Mouse (Mus musculus) heart, postnatal 0 days (tissue): ENCODE data around the gene Homez. TPM values are rescaled to one million over a fixed set of nuclear protein-coding genes. Genes with fewer than 3 reads are reported as not detected.

Experiments
- ATAC-seq: fragments of 200-750 bp; cut with Nextera tagmentation; 2 replicates; pipeline ENCODE4 v1.8.0; 2017; ENCODE audit warnings: low read depth, moderate number of reproducible peaks, moderate library complexity; ENCODE audit not compliant: insufficient read depth
- DNase-seq: peaks from one replicate; pipeline ENCODE4 v3.0.0-alpha.2; 2016; ENCODE audit warnings: low spot score
- H3K27ac ChIP-seq: fragments of 300-500 bp; sonication (generic); 2 replicates; pipeline ENCODE4 v1.5.1; 2014; ENCODE audit warnings: low read depth, mild to moderate bottlenecking
- H3K27me3 ChIP-seq: fragments of 300-500 bp; sonication (generic); 2 replicates; pipeline ENCODE4 v1.6.1; 2014; ENCODE audit warnings: low read length, mixed read lengths; ENCODE audit not compliant: control insufficient read depth, insufficient read depth
- H3K36me3 ChIP-seq: fragments of 300-500 bp; sonication (generic); replicated peaks from 2 replicates; pipeline ENCODE4 v1.6.1; 2014; ENCODE audit warnings: low read length, mixed read lengths; ENCODE audit not compliant: control insufficient read depth, insufficient read depth
- H3K4me1 ChIP-seq: fragments of 300-500 bp; sonication (generic); 2 replicates; pipeline ENCODE4 v1.6.1; 2014; ENCODE audit warnings: antibody characterized with exemption; ENCODE audit not compliant: control insufficient read depth, insufficient read depth
- H3K4me2 ChIP-seq: fragments of 300-500 bp; sonication (generic); 2 replicates; pipeline ENCODE4 v1.6.1; 2014; ENCODE audit warnings: low read depth, mild to moderate bottlenecking, low read length, moderate library complexity
- H3K4me3 ChIP-seq: fragments of 300-500 bp; sonication (generic); 2 replicates; pipeline ENCODE4 v1.5.1; 2014; ENCODE audit warnings: low read depth, low read length
- H3K9ac ChIP-seq: fragments of 300-500 bp; sonication (generic); replicated peaks from 2 replicates; pipeline ENCODE4 v1.6.1; 2014; ENCODE audit warnings: low read depth, low read length, mixed read lengths
- H3K9me3 ChIP-seq: fragments of 300-500 bp; sonication (generic); replicated peaks from 2 replicates; pipeline ENCODE4 v1.6.1; 2016; ENCODE audit warnings: low read length; ENCODE audit not compliant: control insufficient read depth
- CTCF ChIP-seq: IDR thresholded peaks from 2 replicates; pipeline ENCODE4 v1.5.1; 2016; ENCODE audit warnings: antibody characterized with exemption, control low read depth, low read depth
- EP300 ChIP-seq: IDR thresholded peaks from 2 replicates; pipeline ENCODE4 v1.6.1; 2016; ENCODE audit warnings: antibody characterized with exemption, low read depth
- WGBS: fragments of 180-500 bp; shearing (Covaris S2); extraction: QIAGEN DNeasy Blood & Tissue Kit; methylation state at CpG from one replicate; pipeline ENCODE4 v1.1.7; 2014; 5-methylcytosine and 5-hydroxymethylcytosine counted together
- polyA plus RNA-seq: library from polyadenylated mRNA; unstranded; fragments of >200 nt; fragmentation: Nextera tagmentation; extraction: Ambion mirVana; gene quantifications from 2 replicates; pipeline ENCODE4 v1.2.1, GENCODE M21; 2015
- total RNA-seq: library from RNA; depleted of rRNA; stranded (reverse); fragments of >200 nt; gene quantifications from 2 replicates; pipeline ENCODE4 v1.2.3, GENCODE M21; 2014; ENCODE audit warnings: low replicate concordance; rRNA removed

The Homez gene
- total RNA-seq (4.5 and 5.1 TPM in 2 replicates), polyA plus RNA-seq (4.3 and 5.4 TPM in 2 replicates)

- no peak within 1 kb of the TSS for H3K9ac ChIP-seq
- 86% methylated on average over 5 of the region's 5 CpGs for WGBS
Observed at GRCm38 (mm10) chr14:54870861-54871260, at the start of gene Homez. Gene Homez, minus strand, starts transcription at chr14:54870961.

DNA sequence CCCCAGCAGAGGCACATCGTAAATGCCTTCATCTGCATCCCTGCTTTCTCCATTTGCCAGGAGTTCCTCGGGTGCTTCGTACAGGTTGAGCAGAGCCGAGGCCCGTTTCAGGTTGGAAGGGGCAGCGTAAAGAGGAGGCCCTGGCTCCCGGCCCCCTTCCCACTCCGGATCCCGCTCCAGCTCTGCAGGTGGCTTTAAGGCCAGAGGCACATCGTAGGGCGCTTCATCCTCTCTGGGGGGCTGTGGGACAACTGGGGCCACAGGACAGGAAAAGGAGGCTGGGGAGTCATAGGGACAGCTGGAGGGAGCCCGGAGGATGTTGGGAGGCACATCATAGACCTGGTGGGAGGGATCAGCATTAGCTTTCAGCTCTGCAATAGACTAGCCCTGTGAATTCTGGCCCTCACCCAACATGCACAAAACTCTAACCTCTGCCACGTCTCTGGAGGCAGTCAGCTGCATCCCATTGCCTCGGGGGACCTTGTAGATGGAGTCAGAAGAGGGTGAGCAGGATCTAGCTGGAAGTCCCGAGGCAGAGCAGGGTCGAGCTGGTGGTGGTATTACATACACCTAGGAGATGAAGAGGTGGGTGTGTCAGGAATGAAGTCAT is 49.4 kb upstream of the Homez start:
- Histone ChIP-seq H3K9me3 (no peaks in the 10 kb centered on the region), H3K4me1 (peaks cover 3% of the 10 kb centered on the region; the same call in 1 of the 2 replicates), H3K27me3 (no peaks in the 10 kb centered on the region), H3K27ac (no peak overlapping the region), H3K4me3 (no peak overlapping the region), H3K4me2 (no peak overlapping the region), H3K36me3 (0 out of 2 replicates have a peak, but pooled peaks cover 12% of the 10 kb centered on the region), H3K9ac (no peak overlapping the region)
- ATAC-seq, result no peak
- no peak for DNase-seq
- WGBS, result 81% methylated on average over 16 of the region's 16 CpGs
- no peak for TF ChIP-seq CTCF
- no peak for TF ChIP-seq EP300

More at GRCm38 (mm10) chr14:54870861-54871260, at the start of gene Homez:
- Histone ChIP-seq H3K27ac (no peak within 1 kb of the TSS), H3K36me3 (no peaks in the 10 kb centered on the region), H3K4me1 (peaks cover 5% of the 10 kb centered on the region; the same call in 1 of the 2 replicates), H3K27me3 (no peaks in the 10 kb centered on the region), H3K9me3 (no peaks in the 10 kb centered on the region), H3K4me3 (no peak within 1 kb of the TSS), H3K4me2 (no peak within 1 kb of the TSS)
- no peak for ATAC-seq
- TF ChIP-seq CTCF (no peak), EP300 (no peak)
- no peak for DNase-seq

DNA sequence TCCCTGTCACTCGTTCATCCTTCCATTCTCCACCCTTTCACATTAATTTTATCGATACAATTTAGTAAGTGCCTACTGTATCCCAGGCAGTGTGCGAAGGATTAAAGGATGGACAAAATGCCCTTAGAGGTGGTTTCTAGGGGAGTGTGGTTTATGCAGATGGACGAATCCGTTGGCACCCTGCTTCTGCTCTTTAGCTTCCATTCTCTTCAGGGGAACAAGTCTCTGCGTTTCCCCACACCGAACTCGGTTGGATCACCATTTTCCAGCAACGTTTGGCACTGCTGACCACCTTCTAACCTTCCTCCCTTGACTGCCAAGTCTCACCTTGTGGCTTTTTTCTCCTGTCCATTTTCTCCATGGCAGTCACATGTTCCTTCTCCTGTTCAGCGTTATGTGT is 42.6 kb upstream of the Homez start:
- 0 out of 2 replicates have a peak, but pooled peaks cover 12% of the 10 kb centered on the region for H3K36me3 ChIP-seq
- H3K27ac ChIP-seq, result no peak overlapping the region
- H3K9me3 ChIP-seq, result no peaks in the 10 kb centered on the region
- H3K4me3 ChIP-seq, result peak overlapping the region; percentile 84
- no peak for TF ChIP-seq CTCF
- TF ChIP-seq EP300, result no peak
- 20% methylated on average over 10 of the region's 10 CpGs for WGBS
- peaks cover 6% of the 10 kb centered on the region for H3K4me1 ChIP-seq
- DNase-seq, result no peak
- H3K4me2 ChIP-seq, result peak overlapping the region; percentile 99
- H3K9ac ChIP-seq, result peak overlapping the region; percentile 76; the same call in 1 of the 2 replicates
- 0 out of 2 replicates have a peak, but pooled peaks have one; percentile 0 for ATAC-seq
- no peaks in the 10 kb centered on the region for H3K27me3 ChIP-seq

DNA sequence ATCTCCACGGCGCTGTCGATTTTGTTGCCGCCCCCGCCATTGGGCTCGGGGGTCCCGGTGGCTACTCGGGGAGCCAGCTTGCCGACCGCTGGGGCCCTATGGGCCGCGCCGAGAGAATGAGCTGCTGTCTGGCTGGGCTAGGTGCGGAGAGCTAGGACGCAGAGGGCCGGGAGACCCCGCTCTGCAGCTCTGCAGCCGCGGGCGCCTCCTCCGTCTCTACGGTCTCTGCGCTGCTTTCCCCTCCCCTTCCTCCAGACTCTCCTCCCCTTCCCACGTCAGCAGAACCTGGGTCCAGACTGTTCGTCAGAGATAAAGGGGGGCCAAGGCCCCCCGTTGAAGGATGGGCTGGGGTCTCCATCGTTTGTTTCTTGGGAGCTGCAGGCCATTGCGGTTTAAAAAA is 42.1 kb upstream of the Homez start, which contains the start of gene Slc22a17:
TSS of gene Slc22a17 (minus strand) at position 247 of the 400 bp plus-strand sequence.
- H3K27ac ChIP-seq, result no peak within 1 kb of the TSS; the same call in 1 of the 2 replicates
- TF ChIP-seq EP300 (no peak), CTCF (no peak)
- H3K4me2 ChIP-seq, result peak within 1 kb of the TSS; percentile 99
- no peaks in the 10 kb centered on the region for H3K27me3 ChIP-seq
- DNase-seq (peak; percentile 71), ATAC-seq (peak; percentile 88)
- peaks cover 6% of the 10 kb centered on the region for H3K4me1 ChIP-seq
- H3K9ac ChIP-seq, result peak within 1 kb of the TSS; percentile 76
- 1% methylated on average over 27 of the region's 28 CpGs for WGBS
- H3K9me3 ChIP-seq, result no peaks in the 10 kb centered on the region
- 0 out of 2 replicates have a peak, but pooled peaks cover 12% of the 10 kb centered on the region for H3K36me3 ChIP-seq
- H3K4me3 ChIP-seq, result peak within 1 kb of the TSS; percentile 84

GRCm38 (mm10) chr14:54912109-54912850 is 41.5 kb upstream of the Homez start:
- ATAC-seq, result peak; percentile 56

More at GRCm38 (mm10) chr14:54912109-54912850, 41.5 kb upstream of the Homez start:
- peak overlapping the region; percentile 76 for H3K9ac ChIP-seq
- H3K36me3 ChIP-seq, result peaks cover 14% of the 10 kb centered on the region; the same call in 1 of the 2 replicates
- no peak for TF ChIP-seq EP300
- no peak for TF ChIP-seq CTCF
- peaks cover 6% of the 10 kb centered on the region for H3K4me1 ChIP-seq
- H3K9me3 ChIP-seq, result no peaks in the 10 kb centered on the region
- H3K27ac ChIP-seq, result no peak overlapping the region; the same call in 1 of the 2 replicates
- H3K4me3 ChIP-seq, result peak overlapping the region; percentile 84
- H3K4me2 ChIP-seq, result peak overlapping the region; percentile 99
- no peak for DNase-seq
- no peaks in the 10 kb centered on the region for H3K27me3 ChIP-seq
- WGBS, result 4% methylated on average over 55 of the region's 69 CpGs
